Mouse (Mus musculus): ENCODE measurements around the gene Cyp2d9. TPM values are rescaled to one million over a fixed set of nuclear protein-coding genes. Genes with fewer than 3 reads are reported as not detected.

Gene Cyp2d9
- polyA plus RNA-seq (2012; rRNA removed), result 0.08 and 0.98 TPM in 2 replicates

DNA sequence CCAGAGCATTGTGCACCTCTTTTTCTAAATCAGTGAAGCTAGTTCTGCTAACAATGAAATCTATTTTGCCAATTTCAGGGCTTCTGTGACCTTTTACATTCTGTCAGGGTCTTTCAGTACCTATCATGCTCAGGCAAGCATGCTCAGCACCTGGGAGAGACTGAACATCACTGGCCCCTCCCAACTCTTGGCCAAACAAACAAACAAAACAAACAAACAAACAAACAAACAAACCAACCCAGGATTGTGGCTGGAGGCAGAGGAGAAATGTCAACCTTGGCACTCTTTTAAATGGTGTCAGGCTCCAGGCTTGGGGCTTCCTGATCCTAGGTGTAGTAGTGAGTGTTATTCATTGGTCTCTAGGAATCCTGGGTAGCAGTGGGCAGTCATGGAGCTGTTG, at the start of gene Cyp2d9:
Cyp2d9 (plus strand) TSS at position 301 of the 400 bp plus-strand sequence.

GRCm38 (mm10) chr15:82393922-82394321, 39.3 kb upstream of the Cyp2d9 start, which contains the start of gene Cyp2d11:
Gene Cyp2d11, minus strand, starts transcription at chr15:82394022.

GRCm38 (mm10) chr15:82406981-82407380, 26.3 kb upstream of the Cyp2d9 start, which contains the start of gene Cyp2d10:
Gene Cyp2d10, minus strand, starts transcription at chr15:82407195.

Other genes starting within 250 kb of the Cyp2d9 start
- gene Shisa8, start 220.6 kb upstream of the Cyp2d9 start, polyA plus RNA-seq (2012; rRNA removed), result 0.22 and 0.34 TPM in 2 replicates
- 0.11 and 0.12 TPM in 2 replicates for gene Tnfrsf13c, start 209.1 kb upstream of the Cyp2d9 start, polyA plus RNA-seq (2012; rRNA removed)
- gene Cenpm, start 188.7 kb upstream of the Cyp2d9 start, polyA plus RNA-seq (2012; rRNA removed), result 9.3 and 11.8 TPM in 2 replicates
- 1.9 and 2.3 TPM in 2 replicates for gene 1500009C09Rik, start 181.0 kb upstream of the Cyp2d9 start, polyA plus RNA-seq (2012; rRNA removed)
- gene Sept3, start 158.5 kb upstream of the Cyp2d9 start, polyA plus RNA-seq (2012; rRNA removed), result 0.52 and 0.78 TPM in 2 replicates
- not detected in 2 replicates for gene Wbp2nl, start 134.5 kb upstream of the Cyp2d9 start, polyA plus RNA-seq (2012; rRNA removed)
- 163 and 182 TPM in 2 replicates for gene Naga, start 94.5 kb upstream of the Cyp2d9 start, polyA plus RNA-seq (2012; rRNA removed)
- 0.39 and 0.60 TPM in 2 replicates for gene Pheta2, start 94.5 kb upstream of the Cyp2d9 start, polyA plus RNA-seq (2012; rRNA removed)
- 131 and 168 TPM in 2 replicates for gene Smdt1, start 94.5 kb upstream of the Cyp2d9 start, polyA plus RNA-seq (2012; rRNA removed)
- 81.5 and 107 TPM in 2 replicates for gene Ndufa6, start 79.1 kb upstream of the Cyp2d9 start, polyA plus RNA-seq (2012; rRNA removed)
- gene Cyp2d22, start 53.2 kb upstream of the Cyp2d9 start, polyA plus RNA-seq (2012; rRNA removed), result 8.1 and 12.2 TPM in 2 replicates
- gene Cyp2d11, start 39.4 kb upstream of the Cyp2d9 start, polyA plus RNA-seq (2012; rRNA removed), result not detected in 2 replicates
- gene Cyp2d10, start 26.2 kb upstream of the Cyp2d9 start, polyA plus RNA-seq (2012; rRNA removed), result 1.2 and 2.6 TPM in 2 replicates
- gene Cyp2d12, start 121.6 kb downstream of the Cyp2d9 start, polyA plus RNA-seq (2012; rRNA removed), result not detected in 2 replicates
- gene Cyp2d34, start 187.5 kb downstream of the Cyp2d9 start, polyA plus RNA-seq (2012; rRNA removed), result 0.25 and 0.90 TPM in 2 replicates

Measured in stomach, adult 2 months (tissue).